In genomic region chr2:38578602-38579521, GRCm38 (mm10) we compare ENCODE assay signal across 9 mouse cellular contexts.
DNase-seq lines count a peak whose midpoint lies in the region; ATAC-seq and TF ChIP-seq lines count a peak whose summit lies in the region.
"Had no signal": no experiment of that assay in that cellular context is flagged by ENCODE, and none has a peak within 500 bp of the region (broad histone marks: within the 10 kb centered on the region; RNA-seq: fewer than 3 reads in every experiment).

No protein-coding gene starts in this region.

- TF ChIP-seq CTCF in stomach, postnatal 0 days (IDR thresholded peaks at IDR 0.05; ENCODE audit: low read depth) = no peak
- no peak for TF ChIP-seq CTCF in hindbrain, postnatal 0 days (IDR thresholded peaks at IDR 0.05; ENCODE audit: low read depth)

- TF ChIP-seq EP300 in stomach, postnatal 0 days (optimal IDR thresholded peaks at IDR 0.05) = no peak

- no peak overlapping the region for H3K4me2 ChIP-seq in stomach, embryonic 14.5 days (replicated peaks; ENCODE audit: low read depth, low read length)
- no peak overlapping the region for H3K4me2 ChIP-seq in stomach, postnatal 0 days (replicated peaks; ENCODE audit: low read depth)
- H3K4me2 ChIP-seq in hindbrain, postnatal 0 days (ENCODE audit: low read depth, low read length) = no peak overlapping the region
- H3K4me2 ChIP-seq in midbrain, embryonic 11.5 days = no peak overlapping the region
- H3K4me2 ChIP-seq: embryonic facial prominence, embryonic 13.5 days had no signal

- DNase-seq in stomach, postnatal 0 days (ENCODE audit: low spot score) = no peak
- DNase-seq in hindbrain, postnatal 0 days (ENCODE audit: low spot score) = peak; percentile 77
- peak; percentile 82 for DNase-seq in midbrain, embryonic 11.5 days (ENCODE audit: low spot score, missing footprints)
- no peak for DNase-seq in urinary bladder, adult 18-20 months (ENCODE audit: low spot score in 2 of 2)
- no peak for DNase-seq in urinary bladder, postnatal 36 days (ENCODE audit: low spot score in 2 of 2)
- no peak for DNase-seq in thymus, postnatal 4 days

- 55% methylated on average over 13 of the region's 13 CpGs for WGBS in stomach, embryonic 14.5 days
- 53% methylated on average over 13 of the region's 13 CpGs for WGBS in stomach, postnatal 0 days
- 25% methylated on average over 13 of the region's 13 CpGs for WGBS in hindbrain, postnatal 0 days
- 70% methylated on average over 13 of the region's 13 CpGs for WGBS in midbrain, embryonic 11.5 days

- no peak overlapping the region for H3K4me3 ChIP-seq in stomach, embryonic 14.5 days (ENCODE audit: low read depth, low read length)
- no peak overlapping the region for H3K4me3 ChIP-seq in stomach, postnatal 0 days (ENCODE audit: low read depth, low read length)
- H3K4me3 ChIP-seq in hindbrain, postnatal 0 days (ENCODE audit: low read length) = no peak overlapping the region
- H3K4me3 ChIP-seq in midbrain, embryonic 11.5 days (ENCODE audit: low read depth, low read length) = no peak overlapping the region
- H3K4me3 ChIP-seq: embryonic facial prominence, embryonic 13.5 days had no signal

- H3K9ac ChIP-seq in stomach, embryonic 14.5 days (replicated peaks; ENCODE audit: low read depth, low read length) = no peak overlapping the region
- no peak overlapping the region for H3K9ac ChIP-seq in stomach, postnatal 0 days (ENCODE audit: low read length)
- H3K9ac ChIP-seq in hindbrain, postnatal 0 days (replicated peaks; ENCODE audit: low read length) = no peak overlapping the region
- no peak overlapping the region for H3K9ac ChIP-seq in midbrain, embryonic 11.5 days (ENCODE audit: low read length)
- H3K9ac ChIP-seq: embryonic facial prominence, embryonic 13.5 days had no signal

- H3K27ac ChIP-seq in stomach, embryonic 14.5 days (ENCODE audit: low read length) = no peak overlapping the region
- no peak overlapping the region for H3K27ac ChIP-seq in stomach, postnatal 0 days (replicated peaks)
- H3K27ac ChIP-seq in hindbrain, postnatal 0 days = peak overlapping the region; percentile 85
- H3K27ac ChIP-seq in midbrain, embryonic 11.5 days (ENCODE audit: low read depth, low read length) = peak overlapping the region; percentile 35
- H3K27ac ChIP-seq: embryonic facial prominence, embryonic 13.5 days had no signal

- H3K36me3 ChIP-seq in stomach, embryonic 14.5 days (ENCODE audit: control insufficient read depth, insufficient read depth, low read length) = peaks cover 52% of the 10 kb centered on the region
- H3K36me3 ChIP-seq in stomach, postnatal 0 days (ENCODE audit: control insufficient read depth, insufficient read depth, low read length) = peaks cover 9% of the 10 kb centered on the region
- no peaks in the 10 kb centered on the region for H3K36me3 ChIP-seq in hindbrain, postnatal 0 days (ENCODE audit: insufficient read depth, low read length)
- H3K36me3 ChIP-seq in midbrain, embryonic 11.5 days (ENCODE audit: control insufficient read depth, insufficient read depth, low read length) = peaks cover 7% of the 10 kb centered on the region

- H3K9me3 ChIP-seq in stomach, embryonic 14.5 days (ENCODE audit: control insufficient read depth, low read depth, low read length) = no peaks in the 10 kb centered on the region
- H3K9me3 ChIP-seq in stomach, postnatal 0 days (ENCODE audit: control insufficient read depth, low read length) = no peaks in the 10 kb centered on the region
- H3K9me3 ChIP-seq in hindbrain, postnatal 0 days (ENCODE audit: low read length) = no peaks in the 10 kb centered on the region
- H3K9me3 ChIP-seq in midbrain, embryonic 11.5 days (ENCODE audit: control insufficient read depth, low read length) = no peaks in the 10 kb centered on the region
- H3K9me3 ChIP-seq: embryonic facial prominence, embryonic 13.5 days had no signal

- H3K27me3 ChIP-seq in stomach, embryonic 14.5 days (ENCODE audit: control insufficient read depth, insufficient read depth, low read length) = no peaks in the 10 kb centered on the region
- H3K27me3 ChIP-seq in stomach, postnatal 0 days (ENCODE audit: control insufficient read depth, insufficient read depth, low read length) = no peaks in the 10 kb centered on the region
- no peaks in the 10 kb centered on the region for H3K27me3 ChIP-seq in hindbrain, postnatal 0 days (ENCODE audit: insufficient read depth, low read length)
- H3K27me3 ChIP-seq in midbrain, embryonic 11.5 days (ENCODE audit: control insufficient read depth, insufficient read depth, low read length) = no peaks in the 10 kb centered on the region
- H3K27me3 ChIP-seq: embryonic facial prominence, embryonic 13.5 days had no signal

- H3K4me1 ChIP-seq in stomach, embryonic 14.5 days (ENCODE audit: control insufficient read depth, insufficient read depth, low read length) = no peaks in the 10 kb centered on the region
- H3K4me1 ChIP-seq in stomach, postnatal 0 days (replicated peaks; ENCODE audit: control insufficient read depth, insufficient read depth) = no peaks in the 10 kb centered on the region
- H3K4me1 ChIP-seq in hindbrain, postnatal 0 days (ENCODE audit: insufficient read depth, low read length) = peaks cover 22% of the 10 kb centered on the region
- H3K4me1 ChIP-seq in midbrain, embryonic 11.5 days (ENCODE audit: control insufficient read depth, insufficient read depth, low read length) = peaks cover 20% of the 10 kb centered on the region
- H3K4me1 ChIP-seq: embryonic facial prominence, embryonic 13.5 days had no signal

- peak; percentile 24; the same call in 1 of the 2 replicates for ATAC-seq in stomach, embryonic 14.5 days (ENCODE audit: insufficient number of reproducible peaks, insufficient read depth, low FRiP score, low read depth)
- ATAC-seq in stomach, postnatal 0 days (ENCODE audit: low FRiP score, low TSS enrichment) = no peak
- ATAC-seq in hindbrain, postnatal 0 days = peak; percentile 81
- ATAC-seq in midbrain, embryonic 11.5 days (ENCODE audit: low FRiP score) = no peak
- ATAC-seq in megakaryocyte, adult 5-6 weeks (ENCODE audit: poor library complexity, severe bottlenecking) = no peak

Comparison
In these comparisons a context has a peak if more than half of its experiments do, and no peak if none do; other contexts are left out.
1. ATAC-seq: peak in stomach, embryonic 14.5 days (single experiment) and hindbrain, postnatal 0 days (single experiment); none in stomach, postnatal 0 days (single experiment), midbrain, embryonic 11.5 days (single experiment) and megakaryocyte, adult 5-6 weeks (single experiment).
2. H3K27ac ChIP-seq: peak in hindbrain, postnatal 0 days (single experiment) and midbrain, embryonic 11.5 days (single experiment); none in stomach, embryonic 14.5 days (single experiment) and stomach, postnatal 0 days (single experiment).
3. DNase-seq: peak in hindbrain, postnatal 0 days (single experiment) and midbrain, embryonic 11.5 days (single experiment); none in stomach, postnatal 0 days (single experiment), urinary bladder, adult 18-20 months (0 of 2), urinary bladder, postnatal 36 days (0 of 2) and thymus, postnatal 4 days (single experiment).